Mouse (Mus musculus) G1E (cell line): Measurements from ENCODE around the gene Trim72.

Experiments used
- CTCF ChIP-seq: IDR thresholded peaks from 2 replicates; pipeline ENCODE4 v1.5.1; 2012; ENCODE audit warnings: low read depth, low read length, inconsistent platforms, mixed read lengths
- GATA1 ChIP-seq: IDR thresholded peaks from 2 replicates; pipeline ENCODE4 v1.6.1; 2012; ENCODE audit warnings: borderline replicate concordance, low read length, inconsistent platforms, mixed read lengths
- GATA2 ChIP-seq: IDR thresholded peaks from 2 replicates; pipeline ENCODE4 v1.6.1; 2012; ENCODE audit warnings: low read depth, low read length, inconsistent platforms, borderline replicate concordance
- POLR2AphosphoS5 ChIP-seq: IDR thresholded peaks from 2 replicates; pipeline ENCODE4 v1.6.1; 2012; ENCODE audit warnings: low read depth, low read length, inconsistent platforms; ENCODE audit not compliant: insufficient replicate concordance
- TAL1 ChIP-seq: conservative IDR thresholded peaks from 2 replicates; pipeline ENCODE4 v1.6.1; 2012; ENCODE audit warnings: low read depth, low read length, inconsistent platforms, mixed read lengths

DNA sequence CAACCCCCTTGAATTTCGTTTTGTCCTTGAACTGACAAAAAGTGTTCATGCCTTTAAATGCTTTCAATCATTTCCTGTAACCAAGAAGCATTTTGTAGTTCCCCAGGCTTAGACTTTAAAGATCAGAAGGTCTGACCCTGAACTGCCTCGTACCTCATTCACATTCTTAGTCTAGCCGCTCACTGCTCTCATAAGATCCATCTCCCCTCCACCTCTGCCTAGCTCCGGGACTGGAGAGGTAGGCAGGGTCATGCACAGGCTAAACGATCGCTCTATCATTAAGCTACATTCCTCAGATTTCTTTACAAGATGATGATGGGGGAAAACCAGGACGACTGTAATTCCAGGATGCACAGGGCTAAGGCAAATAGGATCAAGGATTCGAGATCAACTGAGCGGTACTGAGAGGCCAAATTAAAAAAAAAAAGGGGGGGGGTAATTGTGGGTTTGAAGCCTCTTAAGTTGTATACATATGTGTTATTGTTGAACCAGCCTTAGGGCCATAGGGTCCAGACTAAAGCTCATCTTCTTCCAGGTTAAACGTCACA, 37.3 kb upstream of the Trim72 start:
- no peak for TF ChIP-seq GATA1
- no peak for TF ChIP-seq CTCF
- TF ChIP-seq TAL1, result no peak
- no peak for TF ChIP-seq POLR2AphosphoS5
- TF ChIP-seq GATA2, result no peak
